Mouse (Mus musculus) limb, embryonic 12.5 days (tissue): ENCODE data around the gene Top2b. TPM values are rescaled to one million over a fixed set of nuclear protein-coding genes. Genes with fewer than 3 reads are reported as not detected.

ENCODE experiments used
- ATAC-seq: fragments of 200-750 bp; cut with Nextera tagmentation; 2 replicates; pipeline ENCODE4 v1.8.0; 2017; ENCODE audit warnings: low read depth, moderate TSS enrichment; ENCODE audit not compliant: insufficient number of reproducible peaks, insufficient read depth, low FRiP score, low TSS enrichment
- H3K27ac ChIP-seq: fragments of 300-500 bp; sonication (generic); 2 replicates; pipeline ENCODE4 v1.5.1; 2016; ENCODE audit warnings: mild to moderate bottlenecking, moderate library complexity
- H3K27me3 ChIP-seq: fragments of 300-500 bp; sonication (generic); 2 replicates; pipeline ENCODE4 v1.6.1; 2016; ENCODE audit warnings: mild to moderate bottlenecking, moderate library complexity
- H3K36me3 ChIP-seq: fragments of 300-500 bp; sonication (generic); 2 replicates; pipeline ENCODE4 v1.6.1; 2016; ENCODE audit warnings: mild to moderate bottlenecking, moderate library complexity
- H3K4me1 ChIP-seq: fragments of 300-500 bp; sonication (generic); replicated peaks from 2 replicates; pipeline ENCODE4 v1.6.1; 2016
- H3K4me2 ChIP-seq: fragments of 300-500 bp; sonication (generic); 2 replicates; pipeline ENCODE4 v1.6.1; 2016; ENCODE audit warnings: mild to moderate bottlenecking, moderate library complexity
- H3K4me3 ChIP-seq: fragments of 300-500 bp; sonication (generic); replicated peaks from 2 replicates; pipeline ENCODE4 v1.5.1; 2016; ENCODE audit warnings: mild to moderate bottlenecking
- H3K9ac ChIP-seq: fragments of 300-500 bp; sonication (generic); replicated peaks from 2 replicates; pipeline ENCODE4 v1.6.1; 2016; ENCODE audit warnings: mild to moderate bottlenecking, moderate library complexity
- H3K9me3 ChIP-seq: fragments of 300-500 bp; sonication (generic); 2 replicates; pipeline ENCODE4 v1.6.1; 2016; ENCODE audit warnings: mild to moderate bottlenecking, moderate library complexity
- WGBS: fragments of 180-500 bp; shearing (Covaris S2); methylation state at CpG from one replicate; pipeline ENCODE4 v1.1.7; 2016; 5-methylcytosine and 5-hydroxymethylcytosine counted together
- polyA plus RNA-seq: library from polyadenylated mRNA; unstranded; fragments of >200 nt; fragmentation: Nextera tagmentation; extraction: Ambion mirVana; gene quantifications from 2 replicates; pipeline ENCODE4 v1.2.1, GENCODE M21; 2016

Gene Top2b
- 148 and 151 TPM in 2 replicates for polyA plus RNA-seq

DNA sequence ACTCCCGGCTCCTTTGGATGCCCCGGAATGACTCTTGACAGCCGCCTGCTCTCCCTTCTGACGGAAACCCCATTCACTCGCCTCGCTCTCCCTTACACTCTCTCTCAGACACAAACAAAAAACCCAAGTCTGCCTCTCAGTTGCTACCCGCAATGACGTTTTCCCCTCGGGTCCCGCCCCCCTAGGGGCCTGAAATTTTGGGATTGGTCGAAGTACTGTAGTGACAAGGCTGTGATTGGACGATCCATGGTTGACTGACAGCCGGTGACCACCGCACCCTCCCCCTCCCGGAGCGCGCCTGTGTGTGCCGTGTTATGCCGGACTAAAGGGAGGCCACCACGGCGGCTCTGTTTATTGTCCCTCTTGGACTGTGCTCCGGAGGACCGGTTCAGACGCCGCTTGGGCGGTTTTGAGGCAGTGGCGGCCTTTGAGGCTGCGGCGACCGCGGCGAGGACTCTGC is at the start of gene Top2b:
TSS of gene Top2b (plus strand) at position 302 of the 460 bp plus-strand sequence.
- H3K36me3 ChIP-seq, result 0 out of 2 replicates have a peak, but pooled peaks cover 7% of the 10 kb centered on the region
- H3K4me2 ChIP-seq, result peak within 1 kb of the TSS; percentile 80
- ATAC-seq, result peak; percentile 99
- H3K9ac ChIP-seq, result peak within 1 kb of the TSS; percentile 99
- H3K27me3 ChIP-seq, result no peaks in the 10 kb centered on the region
- H3K9me3 ChIP-seq, result no peaks in the 10 kb centered on the region
- H3K4me1 ChIP-seq, result peaks cover 14% of the 10 kb centered on the region
- peak within 1 kb of the TSS; percentile 98 for H3K27ac ChIP-seq
- peak within 1 kb of the TSS; percentile 93 for H3K4me3 ChIP-seq
- under 1% methylated on average over 32 of the region's 32 CpGs for whole genome bisulfite sequencing

DNA sequence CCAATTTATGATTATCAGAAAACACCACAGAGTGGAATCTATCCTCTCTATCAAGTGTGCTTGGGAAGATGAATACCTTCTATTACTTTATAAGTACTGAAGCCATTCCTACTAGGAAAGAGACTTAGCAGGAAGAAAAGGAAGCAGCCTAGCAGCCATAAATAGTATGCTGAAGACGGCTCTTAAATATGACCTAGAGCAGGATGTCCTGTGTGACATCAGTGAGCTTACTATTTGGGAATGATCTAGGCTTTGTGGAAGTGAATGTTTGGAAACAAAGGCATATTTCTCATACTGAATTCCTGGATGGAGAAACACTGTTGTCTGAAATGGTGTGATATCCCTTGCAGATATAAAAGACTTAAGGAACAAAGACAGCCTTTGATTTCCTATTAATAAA is 48.3 kb upstream of the Top2b start:
- H3K27ac ChIP-seq, result no peak overlapping the region
- ATAC-seq, result no peak
- no peaks in the 10 kb centered on the region for H3K36me3 ChIP-seq
- H3K4me3 ChIP-seq, result no peak overlapping the region
- WGBS, result 71% methylated on average over 1 of the region's 1 CpGs
- no peak overlapping the region for H3K4me2 ChIP-seq
- no peaks in the 10 kb centered on the region for H3K9me3 ChIP-seq
- H3K4me1 ChIP-seq, result peaks cover 9% of the 10 kb centered on the region
- no peak overlapping the region for H3K9ac ChIP-seq
- H3K27me3 ChIP-seq, result no peaks in the 10 kb centered on the region

DNA sequence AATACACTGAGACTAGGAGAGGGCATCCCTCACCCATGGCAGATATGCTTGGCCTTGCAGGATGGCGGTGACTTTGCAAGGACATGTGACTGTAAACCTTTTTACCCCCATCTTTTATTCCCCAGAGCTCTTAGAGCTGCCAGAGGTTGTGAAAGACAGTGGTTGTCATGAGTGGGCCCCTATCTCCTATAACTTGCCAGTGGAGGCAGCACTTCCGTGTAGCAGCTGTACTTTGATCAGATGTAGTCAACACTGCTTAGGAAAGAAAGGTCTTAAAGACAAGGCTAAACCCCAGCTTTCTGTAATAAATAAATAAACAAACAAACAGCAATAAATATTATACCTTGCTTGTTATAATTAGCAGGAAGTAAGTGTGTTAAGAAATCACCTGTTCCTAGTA is 45.2 kb upstream of the Top2b start:
- 84% methylated on average over 2 of the region's 2 CpGs for WGBS
- no peaks in the 10 kb centered on the region for H3K9me3 ChIP-seq
- H3K4me3 ChIP-seq, result no peak overlapping the region
- no peak for ATAC-seq
- no peaks in the 10 kb centered on the region for H3K27me3 ChIP-seq
- no peak overlapping the region for H3K9ac ChIP-seq
- no peak overlapping the region for H3K4me2 ChIP-seq
- H3K36me3 ChIP-seq, result no peaks in the 10 kb centered on the region
- H3K4me1 ChIP-seq, result no peaks in the 10 kb centered on the region
- H3K27ac ChIP-seq, result no peak overlapping the region

DNA sequence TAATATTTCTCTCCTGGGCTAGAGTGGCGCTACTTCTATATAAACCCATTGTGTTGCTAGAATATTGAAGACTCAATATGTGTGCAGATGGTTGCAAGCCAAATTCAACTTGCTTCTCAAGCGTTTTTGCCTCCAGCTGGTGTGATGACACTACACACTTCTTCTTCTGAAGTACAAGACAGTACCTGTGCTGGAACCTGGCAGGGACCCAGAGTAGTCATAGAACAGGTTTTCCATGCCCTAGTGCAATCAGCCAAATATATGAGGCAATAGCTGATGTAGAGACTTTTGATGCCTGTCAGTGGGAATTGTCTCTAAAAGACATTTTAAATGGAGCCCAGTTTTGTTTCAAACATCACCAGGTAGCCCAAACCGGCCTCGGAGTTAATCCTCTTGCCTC is 40.6 kb upstream of the Top2b start:
- no peak for ATAC-seq
- no peaks in the 10 kb centered on the region for H3K36me3 ChIP-seq
- H3K27ac ChIP-seq, result no peak overlapping the region
- no peak overlapping the region for H3K9ac ChIP-seq
- H3K4me3 ChIP-seq, result no peak overlapping the region
- no peak overlapping the region for H3K4me2 ChIP-seq
- H3K27me3 ChIP-seq, result no peaks in the 10 kb centered on the region
- H3K4me1 ChIP-seq, result peaks cover 14% of the 10 kb centered on the region
- 89% methylated on average over 4 of the region's 4 CpGs for WGBS
- H3K9me3 ChIP-seq, result no peaks in the 10 kb centered on the region

DNA sequence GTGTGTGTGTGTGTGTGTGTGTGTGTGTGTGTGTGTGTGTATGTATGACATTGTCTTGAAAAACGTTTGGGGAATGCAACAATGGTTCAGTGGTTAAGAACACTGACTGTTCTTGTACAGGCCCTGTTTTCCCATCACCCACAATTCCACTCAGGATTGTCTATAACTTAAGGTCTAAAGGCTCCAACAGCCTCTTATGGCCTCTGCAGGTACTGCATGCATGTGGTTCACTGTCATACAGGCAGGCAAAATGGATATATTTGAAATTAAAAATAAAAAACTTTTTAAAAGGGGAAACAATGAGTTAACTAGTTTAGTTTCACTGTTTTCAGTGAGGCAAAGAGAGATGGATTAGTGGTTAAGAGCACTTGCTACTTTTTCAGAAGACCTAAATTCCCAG is 39.8 kb upstream of the Top2b start:
- H3K4me2 ChIP-seq, result no peak overlapping the region
- H3K4me1 ChIP-seq, result peaks cover 23% of the 10 kb centered on the region
- no peaks in the 10 kb centered on the region for H3K9me3 ChIP-seq
- H3K4me3 ChIP-seq, result no peak overlapping the region
- no peak overlapping the region for H3K9ac ChIP-seq
- WGBS, result 44% methylated on average over 1 of the region's 1 CpGs
- no peak for ATAC-seq
- H3K27me3 ChIP-seq, result no peaks in the 10 kb centered on the region
- no peak overlapping the region for H3K27ac ChIP-seq
- no peaks in the 10 kb centered on the region for H3K36me3 ChIP-seq

DNA sequence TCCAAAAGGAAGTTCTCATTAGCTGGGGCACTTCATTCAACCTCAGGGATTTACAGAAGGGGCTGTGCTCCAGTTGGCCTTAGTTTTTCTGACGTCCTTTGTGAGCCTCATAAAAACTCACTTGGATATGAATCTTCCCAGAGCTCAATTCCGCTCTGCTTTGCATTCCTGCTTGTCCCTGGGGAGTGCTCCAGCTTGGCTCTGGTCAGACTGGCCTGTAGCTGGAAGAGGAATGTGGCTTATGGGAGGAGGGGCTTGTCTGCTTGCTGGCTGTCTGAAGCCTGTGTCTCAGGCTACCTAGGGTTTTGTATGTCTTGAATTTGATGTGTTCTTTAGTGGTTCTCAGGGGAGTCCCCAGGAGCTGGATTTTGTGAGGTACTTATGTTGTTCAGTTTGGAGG is 36.4 kb upstream of the Top2b start:
- Histone ChIP-seq H3K27me3 (no peaks in the 10 kb centered on the region), H3K4me1 (peaks cover 26% of the 10 kb centered on the region), H3K4me2 (no peak overlapping the region; the same call in 1 of the 2 replicates), H3K9ac (no peak overlapping the region), H3K27ac (peak overlapping the region; percentile 96), H3K4me3 (no peak overlapping the region), H3K9me3 (no peaks in the 10 kb centered on the region), H3K36me3 (no peaks in the 10 kb centered on the region)
- ATAC-seq, result peak; percentile 98
- WGBS, result 4% methylated on average over 2 of the region's 2 CpGs

DNA sequence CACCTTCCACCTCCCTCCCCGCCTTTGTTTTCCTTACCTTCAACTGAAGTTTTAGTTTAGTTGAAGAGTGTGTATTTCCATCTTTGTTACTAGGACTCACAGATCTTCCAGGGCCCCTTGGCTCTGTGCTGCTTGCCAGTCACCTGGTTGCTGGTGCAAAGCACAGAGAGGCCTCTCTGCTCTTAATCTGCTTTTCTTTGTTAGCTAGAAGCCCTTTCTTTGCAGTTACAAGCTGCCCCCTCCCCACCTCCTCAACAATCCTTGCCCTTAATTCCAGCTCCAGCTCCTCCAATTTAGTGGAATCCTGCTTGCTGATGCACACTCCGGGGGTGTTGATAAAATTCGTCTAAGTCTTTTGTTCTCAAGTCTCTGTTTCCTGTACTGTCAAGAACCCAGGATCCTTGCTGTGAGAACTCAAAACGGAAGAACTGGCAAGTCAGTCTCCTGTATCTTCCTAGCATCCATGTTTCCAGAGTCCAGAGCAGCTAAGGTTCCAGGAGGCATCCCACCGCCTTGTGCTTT is 36.0 kb upstream of the Top2b start:
- H3K27me3 ChIP-seq, result no peaks in the 10 kb centered on the region
- 40% methylated on average over 5 of the region's 5 CpGs for WGBS
- peak overlapping the region; percentile 96 for H3K27ac ChIP-seq
- no peak overlapping the region for H3K9ac ChIP-seq
- ATAC-seq, result no peak; the same call in none of the 2 replicates
- no peak overlapping the region; the same call in 1 of the 2 replicates for H3K4me2 ChIP-seq
- H3K9me3 ChIP-seq, result no peaks in the 10 kb centered on the region
- H3K4me3 ChIP-seq, result no peak overlapping the region
- no peaks in the 10 kb centered on the region for H3K36me3 ChIP-seq
- H3K4me1 ChIP-seq, result peaks cover 26% of the 10 kb centered on the region

DNA sequence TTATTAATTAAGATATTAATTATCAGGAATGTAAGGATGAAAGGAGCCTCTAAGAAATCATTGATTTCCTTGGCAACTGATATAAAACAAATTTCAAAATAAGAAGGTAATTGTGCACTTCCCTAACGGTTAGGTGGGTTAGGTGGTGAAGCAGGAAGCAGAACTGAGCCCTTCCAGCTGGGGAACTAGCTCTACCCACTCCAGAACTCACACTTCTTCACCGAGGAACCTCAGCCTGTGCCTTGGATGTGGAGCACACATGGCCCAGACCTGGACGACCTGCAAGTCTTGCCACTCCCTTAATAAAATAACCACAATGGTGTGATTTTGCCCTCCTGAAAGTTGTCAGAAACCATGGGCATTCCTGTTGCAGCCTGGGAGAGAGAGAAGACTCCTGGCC is 35.2 kb upstream of the Top2b start:
- Histone ChIP-seq H3K4me1 (peaks cover 26% of the 10 kb centered on the region), H3K36me3 (no peaks in the 10 kb centered on the region), H3K4me3 (no peak overlapping the region), H3K9ac (no peak overlapping the region), H3K27me3 (no peaks in the 10 kb centered on the region), H3K9me3 (no peaks in the 10 kb centered on the region), H3K27ac (peak overlapping the region; percentile 96), H3K4me2 (no peak overlapping the region)
- ATAC-seq, result no peak
- 53% methylated on average over 3 of the region's 3 CpGs for WGBS

DNA sequence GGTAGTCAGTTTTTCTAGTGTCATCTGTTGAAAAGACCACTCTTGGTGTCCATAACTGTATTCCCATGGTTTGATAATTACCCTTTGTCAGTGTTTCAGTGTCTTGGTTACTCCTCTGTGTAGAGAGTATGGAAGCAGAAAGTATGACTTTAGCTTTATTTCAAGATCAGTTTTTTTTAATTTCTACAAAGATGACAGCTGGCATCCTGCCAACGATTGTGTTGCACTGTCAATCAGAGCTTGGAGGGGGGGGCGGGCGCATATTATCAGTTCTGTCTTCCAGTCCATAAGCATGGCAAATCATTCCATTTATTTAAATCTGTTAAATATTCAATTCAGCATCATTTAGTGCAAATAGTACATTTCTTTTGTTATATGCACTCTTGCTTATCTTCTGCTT is 30.7 kb upstream of the Top2b start:
- H3K27ac ChIP-seq, result no peak overlapping the region
- H3K9me3 ChIP-seq, result no peaks in the 10 kb centered on the region
- no peak for ATAC-seq
- H3K27me3 ChIP-seq, result no peaks in the 10 kb centered on the region
- no peak overlapping the region for H3K4me3 ChIP-seq
- H3K9ac ChIP-seq, result no peak overlapping the region
- WGBS, result 90% methylated on average over 3 of the region's 3 CpGs
- peaks cover 17% of the 10 kb centered on the region for H3K4me1 ChIP-seq
- H3K4me2 ChIP-seq, result no peak overlapping the region
- H3K36me3 ChIP-seq, result no peaks in the 10 kb centered on the region

DNA sequence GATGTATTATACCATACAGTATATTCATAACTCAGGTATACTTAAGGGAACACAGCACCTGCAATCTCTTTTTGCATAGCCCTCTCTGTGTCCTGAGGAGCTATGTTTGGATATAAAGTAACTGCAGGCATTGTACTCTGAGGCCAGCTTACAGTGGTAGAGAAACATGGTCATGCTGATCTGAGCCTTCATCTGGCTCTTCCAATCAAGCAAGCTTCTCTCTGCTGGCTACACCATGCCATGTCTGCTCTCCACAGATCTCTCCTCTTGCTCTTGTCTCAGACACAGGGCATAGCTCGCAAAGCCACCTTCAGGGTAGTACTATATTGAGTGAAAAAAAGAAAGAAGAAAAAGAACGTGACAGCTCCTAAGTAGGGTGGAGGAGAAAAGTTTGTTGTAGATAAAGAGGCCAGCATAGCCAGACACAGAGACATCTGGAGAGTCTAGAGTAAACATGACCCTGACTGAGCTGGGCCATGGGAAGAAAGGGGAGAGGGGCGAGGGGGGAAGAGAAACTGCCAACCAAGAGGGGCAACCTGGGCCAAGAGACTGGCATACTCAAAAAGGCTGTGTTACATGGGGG is 29.1 kb upstream of the Top2b start:
- WGBS, result 61% methylated on average over 3 of the region's 3 CpGs
- Histone ChIP-seq H3K4me2 (no peak overlapping the region), H3K4me3 (no peak overlapping the region), H3K4me1 (peaks cover 7% of the 10 kb centered on the region; the same call in 1 of the 2 replicates), H3K27ac (no peak overlapping the region), H3K9me3 (no peaks in the 10 kb centered on the region), H3K27me3 (no peaks in the 10 kb centered on the region), H3K36me3 (no peaks in the 10 kb centered on the region), H3K9ac (no peak overlapping the region)
- ATAC-seq, result no peak

DNA sequence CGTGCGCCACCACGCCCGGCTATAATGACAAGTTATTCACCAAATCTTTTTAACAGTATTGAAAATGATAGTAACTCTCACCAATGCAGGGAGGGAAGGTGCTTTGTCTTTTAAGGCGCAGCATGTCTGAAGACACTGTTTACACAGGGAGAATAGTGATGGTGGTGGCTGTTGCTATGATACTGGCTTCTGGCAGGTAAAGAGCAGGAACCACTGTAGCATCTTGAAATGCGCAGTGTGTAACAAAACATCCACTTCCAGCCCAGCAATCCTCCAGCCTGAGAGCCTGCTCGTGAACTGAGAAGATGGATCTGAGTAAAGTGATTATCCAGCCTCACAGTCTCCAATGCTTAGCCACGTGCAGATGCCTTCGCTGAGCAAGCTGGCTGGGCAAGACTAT is 17.5 kb upstream of the Top2b start:
- Histone ChIP-seq H3K4me2 (no peak overlapping the region), H3K27me3 (no peaks in the 10 kb centered on the region), H3K9ac (no peak overlapping the region), H3K36me3 (no peaks in the 10 kb centered on the region), H3K4me1 (no peaks in the 10 kb centered on the region), H3K27ac (no peak overlapping the region), H3K9me3 (no peaks in the 10 kb centered on the region), H3K4me3 (no peak overlapping the region)
- 79% methylated on average over 9 of the region's 9 CpGs for WGBS
- ATAC-seq, result no peak

DNA sequence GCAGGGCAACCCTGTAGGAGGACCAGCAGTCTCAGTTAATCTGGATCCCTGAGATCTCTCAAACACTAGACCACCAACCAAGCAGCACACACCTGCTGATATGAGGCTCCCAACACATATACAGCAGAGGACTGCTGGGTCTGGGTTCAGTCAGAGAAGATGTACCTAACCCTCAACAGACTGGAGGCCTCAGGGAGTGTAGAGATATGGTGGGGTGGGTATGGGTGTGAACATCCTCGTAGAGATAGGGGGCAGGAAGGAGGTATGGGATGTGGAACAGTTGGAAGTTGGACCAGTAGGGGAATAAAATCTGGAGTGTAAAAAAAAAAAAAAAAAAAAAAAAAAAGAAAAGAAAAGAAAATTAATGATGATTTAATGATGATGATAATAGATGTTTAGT is 5.3 kb upstream of the Top2b start:
- H3K4me1 ChIP-seq, result 0 out of 2 replicates have a peak, but pooled peaks cover 7% of the 10 kb centered on the region
- no peak overlapping the region for H3K4me3 ChIP-seq
- WGBS, result 68% methylated on average over 1 of the region's 1 CpGs
- no peak for ATAC-seq
- no peaks in the 10 kb centered on the region for H3K9me3 ChIP-seq
- H3K36me3 ChIP-seq, result no peaks in the 10 kb centered on the region
- H3K27ac ChIP-seq, result no peak overlapping the region
- H3K4me2 ChIP-seq, result no peak overlapping the region
- no peaks in the 10 kb centered on the region for H3K27me3 ChIP-seq
- no peak overlapping the region for H3K9ac ChIP-seq
